ENCODE assay signal across 28 mouse cellular contexts in genomic region chr3:137807913-137808684, GRCm38 (mm10). TPM values are rescaled to one million over a fixed set of nuclear protein-coding genes. Genes with fewer than 3 reads are reported as not detected.
DNase-seq lines count a peak whose midpoint lies in the region; ATAC-seq and TF ChIP-seq lines count a peak whose summit lies in the region.
"Had no signal": no experiment of that assay in that cellular context is flagged by ENCODE, and none has a peak within 500 bp of the region (broad histone marks: within the 10 kb centered on the region; RNA-seq: fewer than 3 reads in every experiment).

No protein-coding gene starts in this region.

- no peak for TF ChIP-seq CTCF in liver, postnatal 0 days (IDR thresholded peaks at IDR 0.05; ENCODE audit: low read depth)
- no peak for TF ChIP-seq CTCF in midbrain, postnatal 0 days (IDR thresholded peaks at IDR 0.05)

- no peaks in the 10 kb centered on the region for H3K36me3 ChIP-seq in liver, postnatal 0 days (replicated peaks; ENCODE audit: insufficient read depth, low read length)
- H3K36me3 ChIP-seq in liver, embryonic 12.5 days = no peaks in the 10 kb centered on the region
- H3K36me3 ChIP-seq in kidney, embryonic 14.5 days (ENCODE audit: control insufficient read depth, insufficient read depth, low read length) = no peaks in the 10 kb centered on the region
- no peaks in the 10 kb centered on the region for H3K36me3 ChIP-seq in midbrain, postnatal 0 days (ENCODE audit: insufficient read depth, low read length)
- H3K36me3 ChIP-seq in heart, embryonic 12.5 days = no peaks in the 10 kb centered on the region
- H3K36me3 ChIP-seq: hindbrain, embryonic 13.5 days; limb, embryonic 12.5 days; neural tube, embryonic 12.5 days had no signal

- H3K9me3 ChIP-seq in liver, postnatal 0 days (ENCODE audit: low read length) = no peaks in the 10 kb centered on the region
- H3K9me3 ChIP-seq in liver, embryonic 12.5 days (replicated peaks) = no peaks in the 10 kb centered on the region
- H3K9me3 ChIP-seq in kidney, embryonic 14.5 days (ENCODE audit: control insufficient read depth, low read length) = no peaks in the 10 kb centered on the region
- H3K9me3 ChIP-seq in midbrain, postnatal 0 days (ENCODE audit: low read length) = no peaks in the 10 kb centered on the region
- H3K9me3 ChIP-seq in heart, embryonic 12.5 days (replicated peaks) = no peaks in the 10 kb centered on the region
- H3K9me3 ChIP-seq: forebrain, embryonic 13.5 days; hindbrain, embryonic 13.5 days; limb, embryonic 12.5 days; neural tube, embryonic 12.5 days had no signal

- no peaks in the 10 kb centered on the region for H3K27me3 ChIP-seq in liver, postnatal 0 days (ENCODE audit: insufficient read depth, low read length)
- H3K27me3 ChIP-seq in liver, embryonic 12.5 days (replicated peaks) = no peaks in the 10 kb centered on the region
- no peaks in the 10 kb centered on the region for H3K27me3 ChIP-seq in kidney, embryonic 14.5 days (ENCODE audit: control insufficient read depth, insufficient read depth, low read length)
- H3K27me3 ChIP-seq in midbrain, postnatal 0 days (ENCODE audit: insufficient read depth, low read length) = no peaks in the 10 kb centered on the region
- H3K27me3 ChIP-seq in heart, embryonic 12.5 days (replicated peaks) = no peaks in the 10 kb centered on the region
- H3K27me3 ChIP-seq: forebrain, embryonic 13.5 days; hindbrain, embryonic 13.5 days; limb, embryonic 12.5 days; neural tube, embryonic 12.5 days had no signal

- no peak for DNase-seq in liver, postnatal 0 days
- DNase-seq in kidney, postnatal 36 days = peak; percentile 9 to 30
- no peak for DNase-seq in midbrain, postnatal 0 days (ENCODE audit: low spot score)
- DNase-seq: adrenal gland, postnatal 36 days; cerebellum, adult 2 months; cerebellum, postnatal 36 days; gastrocnemius, postnatal 14 days; heart, adult 11 months; heart, postnatal 4 days; layer of hippocampus, adult 9-11 months; lung, embryonic 14.5 days; lung, postnatal 14 days; right cerebral cortex, postnatal 4 days; thymus, adult 2 months; thymus, postnatal 36 days had no signal

- 34% methylated on average over 5 of the region's 5 CpGs for WGBS in liver, postnatal 0 days (ENCODE audit: insufficient replicate concordance)
- 44% methylated on average over 5 of the region's 5 CpGs for WGBS in liver, embryonic 12.5 days (ENCODE audit: insufficient replicate concordance)
- WGBS in kidney, embryonic 14.5 days = 21% methylated on average over 5 of the region's 5 CpGs
- WGBS in midbrain, postnatal 0 days = 79% methylated on average over 5 of the region's 5 CpGs
- WGBS in heart, embryonic 12.5 days = 55% methylated on average over 5 of the region's 5 CpGs

- TF ChIP-seq EP300 in liver, postnatal 0 days (IDR thresholded peaks at IDR 0.05; ENCODE audit: low read depth) = no peak

- H3K4me3 ChIP-seq in liver, postnatal 0 days (ENCODE audit: low read depth, low read length) = no peak overlapping the region
- no peak overlapping the region for H3K4me3 ChIP-seq in liver, embryonic 12.5 days
- no peak overlapping the region for H3K4me3 ChIP-seq in kidney, embryonic 14.5 days (ENCODE audit: low read length)
- H3K4me3 ChIP-seq in midbrain, postnatal 0 days (ENCODE audit: low read depth, low read length) = no peak overlapping the region
- H3K4me3 ChIP-seq in heart, embryonic 12.5 days = no peak overlapping the region
- H3K4me3 ChIP-seq: forebrain, embryonic 13.5 days; hindbrain, embryonic 13.5 days; limb, embryonic 12.5 days; myocyte; neural tube, embryonic 12.5 days had no signal

- no peak overlapping the region for H3K27ac ChIP-seq in liver, postnatal 0 days (ENCODE audit: low read depth)
- H3K27ac ChIP-seq in liver, embryonic 12.5 days = no peak overlapping the region
- no peak overlapping the region for H3K27ac ChIP-seq in kidney, embryonic 14.5 days (ENCODE audit: low read depth, low read length)
- H3K27ac ChIP-seq in midbrain, postnatal 0 days (ENCODE audit: low read depth, low read length) = no peak overlapping the region
- H3K27ac ChIP-seq in heart, embryonic 12.5 days (ENCODE audit: poor library complexity, severe bottlenecking) = no peak overlapping the region
- H3K27ac ChIP-seq: forebrain, embryonic 13.5 days; hindbrain, embryonic 13.5 days; limb, embryonic 12.5 days; neural tube, embryonic 12.5 days had no signal

- ATAC-seq in liver, postnatal 0 days = no peak
- no peak for ATAC-seq in liver, embryonic 12.5 days
- peak; percentile 57; the same call in 1 of the 2 replicates for ATAC-seq in kidney, embryonic 14.5 days (ENCODE audit: low FRiP score, low TSS enrichment)
- no peak for ATAC-seq in cerebellum, adult (ENCODE audit: insufficient number of reproducible peaks, low FRiP score, low TSS enrichment)
- no peak for ATAC-seq in midbrain, postnatal 0 days (ENCODE audit: low FRiP score)
- no peak for ATAC-seq in heart, embryonic 12.5 days (ENCODE audit: insufficient number of reproducible peaks, low FRiP score)
- ATAC-seq: forebrain, embryonic 13.5 days; intestine, embryonic 16.5 days; midbrain, embryonic 16.5 days had no signal

- peaks cover 4% of the 10 kb centered on the region; the same call in 1 of the 2 replicates for H3K4me1 ChIP-seq in liver, postnatal 0 days (ENCODE audit: insufficient read depth)
- no peaks in the 10 kb centered on the region for H3K4me1 ChIP-seq in liver, embryonic 12.5 days
- peaks cover 9% of the 10 kb centered on the region; the same call in 1 of the 2 replicates for H3K4me1 ChIP-seq in kidney, embryonic 14.5 days (ENCODE audit: control insufficient read depth, insufficient read depth, low read length)
- no peaks in the 10 kb centered on the region for H3K4me1 ChIP-seq in midbrain, postnatal 0 days (ENCODE audit: insufficient read depth, low read length)
- H3K4me1 ChIP-seq in heart, embryonic 12.5 days (replicated peaks) = peaks cover 11% of the 10 kb centered on the region; the same call in 1 of the 2 replicates
- H3K4me1 ChIP-seq: forebrain, embryonic 13.5 days; hindbrain, embryonic 13.5 days; limb, embryonic 12.5 days; neural tube, embryonic 12.5 days had no signal

- H3K9ac ChIP-seq in liver, postnatal 0 days (replicated peaks) = 0 out of 2 replicates have a peak overlapping the region, but pooled peaks have one; percentile 1
- H3K9ac ChIP-seq in liver, embryonic 12.5 days = no peak overlapping the region
- H3K9ac ChIP-seq in kidney, embryonic 14.5 days (ENCODE audit: low read depth, low read length) = no peak overlapping the region
- no peak overlapping the region for H3K9ac ChIP-seq in midbrain, postnatal 0 days (replicated peaks; ENCODE audit: low read length, poor library complexity, severe bottlenecking)
- no peak overlapping the region for H3K9ac ChIP-seq in heart, embryonic 12.5 days
- H3K9ac ChIP-seq: forebrain, embryonic 13.5 days; hindbrain, embryonic 13.5 days; limb, embryonic 12.5 days; lung, embryonic 14.5 days; neural tube, embryonic 12.5 days had no signal

- no peak overlapping the region for H3K4me2 ChIP-seq in liver, postnatal 0 days (ENCODE audit: low read depth, low read length)
- no peak overlapping the region for H3K4me2 ChIP-seq in liver, embryonic 12.5 days
- H3K4me2 ChIP-seq in kidney, embryonic 14.5 days (replicated peaks; ENCODE audit: low read depth, low read length) = no peak overlapping the region
- H3K4me2 ChIP-seq in midbrain, postnatal 0 days (ENCODE audit: low read depth, low read length, poor library complexity, severe bottlenecking) = no peak overlapping the region
- no peak overlapping the region for H3K4me2 ChIP-seq in heart, embryonic 12.5 days
- H3K4me2 ChIP-seq: forebrain, embryonic 13.5 days; heart, embryonic 11.5 days; hindbrain, embryonic 13.5 days; limb, embryonic 12.5 days; lung, embryonic 14.5 days; midbrain, embryonic 11.5 days; neural tube, embryonic 12.5 days had no signal

RNA-seq across cellular contexts. Expression of gene H2afz, which starts 56.2 kb away (rescaled TPM):
- 651 and 676 TPM in 2 replicates for polyA plus RNA-seq in liver, postnatal 0 days (2015; fragmentation: Nextera tagmentation; extraction: Ambion mirVana)
- polyA plus RNA-seq in liver, embryonic 12.5 days (2016; fragmentation: Nextera tagmentation; extraction: Ambion mirVana) = 1,584 and 1,643 TPM in 2 replicates
- 2,687 and 3,357 TPM in 2 replicates for polyA plus RNA-seq in kidney, embryonic 14.5 days (2014; fragmentation: Nextera tagmentation; extraction: Ambion mirVana)
- total RNA-seq in midbrain, postnatal 0 days (2014; rRNA removed) = 327 and 404 TPM in 2 replicates
- polyA plus RNA-seq in midbrain, postnatal 0 days (2015; fragmentation: Nextera tagmentation; extraction: Ambion mirVana) = 573 and 609 TPM in 2 replicates
- 1,274 and 1,305 TPM in 2 replicates for polyA plus RNA-seq in heart, embryonic 12.5 days (2016; fragmentation: Nextera tagmentation; extraction: Ambion mirVana)

RNA-seq across cellular contexts. Expression of gene Dnajb14, which starts 59.4 kb away (rescaled TPM):
- polyA plus RNA-seq in liver, postnatal 0 days (2015; fragmentation: Nextera tagmentation; extraction: Ambion mirVana) = 6.4 and 6.9 TPM in 2 replicates
- polyA plus RNA-seq in liver, embryonic 12.5 days (2016; fragmentation: Nextera tagmentation; extraction: Ambion mirVana) = 6.5 TPM in 2 replicates
- 12.2 and 12.3 TPM in 2 replicates for polyA plus RNA-seq in kidney, embryonic 14.5 days (2014; fragmentation: Nextera tagmentation; extraction: Ambion mirVana)
- total RNA-seq in midbrain, postnatal 0 days (2014; rRNA removed) = 23.1 and 24.3 TPM in 2 replicates
- 16.9 and 17.2 TPM in 2 replicates for polyA plus RNA-seq in midbrain, postnatal 0 days (2015; fragmentation: Nextera tagmentation; extraction: Ambion mirVana)
- 14.1 and 15.0 TPM in 2 replicates for polyA plus RNA-seq in heart, embryonic 12.5 days (2016; fragmentation: Nextera tagmentation; extraction: Ambion mirVana)

Comparison
In these comparisons a context has a peak if more than half of its experiments do, and no peak if none do; other contexts are left out.
1. DNase-seq: peak in kidney, postnatal 36 days (2 of 2); none in liver, postnatal 0 days (single experiment) and midbrain, postnatal 0 days (single experiment).